In genomic region chr17:54298232-54298924, GRCm38 (mm10) we compare ENCODE assay signal across 8 mouse cellular contexts. TPM values are rescaled to one million over a fixed set of nuclear protein-coding genes. Genes with fewer than 3 reads are reported as not detected.
DNase-seq lines count a peak whose midpoint lies in the region; ATAC-seq lines count a peak whose summit lies in the region.

No protein-coding gene starts in this region.

- peaks cover 10% of the 10 kb centered on the region; the same call in 1 of the 2 replicates for H3K27me3 ChIP-seq in heart, embryonic 10.5 days (ENCODE audit: insufficient read depth, poor library complexity, severe bottlenecking)
- no peaks in the 10 kb centered on the region for H3K27me3 ChIP-seq in hindbrain, embryonic 16.5 days (replicated peaks; ENCODE audit: control insufficient read depth, insufficient read depth, low read length)
- H3K27me3 ChIP-seq in neural tube, embryonic 12.5 days (replicated peaks), result no peaks in the 10 kb centered on the region; the same call in 1 of the 2 replicates

- peak overlapping the region; percentile 99 for H3K4me2 ChIP-seq in hindbrain, embryonic 16.5 days (ENCODE audit: low read length)
- peak overlapping the region; percentile 84 for H3K4me2 ChIP-seq in neural tube, embryonic 12.5 days (replicated peaks)

- intact Hi-C loops in heart, postnatal 14 days (cut with DNase I), result no loop called here

- no peaks in the 10 kb centered on the region for H3K9me3 ChIP-seq in heart, embryonic 10.5 days
- no peaks in the 10 kb centered on the region for H3K9me3 ChIP-seq in hindbrain, embryonic 16.5 days (ENCODE audit: control insufficient read depth, low read length)
- no peaks in the 10 kb centered on the region for H3K9me3 ChIP-seq in neural tube, embryonic 12.5 days

- peak overlapping the region; percentile 67 for H3K4me3 ChIP-seq in heart, embryonic 10.5 days
- H3K4me3 ChIP-seq in hindbrain, embryonic 16.5 days (ENCODE audit: low read length), result peak overlapping the region; percentile 60
- peak overlapping the region; percentile 41 for H3K4me3 ChIP-seq in neural tube, embryonic 12.5 days

- peak overlapping the region; percentile 66 for H3K9ac ChIP-seq in hindbrain, embryonic 16.5 days (ENCODE audit: low read depth, low read length)
- peak overlapping the region; percentile 52 for H3K9ac ChIP-seq in neural tube, embryonic 12.5 days

- DNase-seq in heart, embryonic 10.5 days (ENCODE audit: low spot score), result peak; percentile 75
- DNase-seq in heart, postnatal 14 days, result no peak
- peak; percentile 5 for DNase-seq in right cerebral cortex, postnatal 25 days
- no peak for DNase-seq in right cerebral cortex, postnatal 36 days (ENCODE audit: low spot score in 2 of 2)
- DNase-seq in cerebellum, adult 11 months, result no peak

- ATAC-seq in hindbrain, embryonic 16.5 days, result peak; percentile 84
- peak; percentile 77 for ATAC-seq in neural tube, embryonic 12.5 days (ENCODE audit: low FRiP score, low read depth)
- no peak for ATAC-seq in megakaryocyte-erythroid progenitor cell, adult 5-6 weeks (replicated peaks; ENCODE audit: low FRiP score, low TSS enrichment, poor library complexity, severe bottlenecking)

- no peaks in the 10 kb centered on the region for H3K36me3 ChIP-seq in heart, embryonic 10.5 days
- no peaks in the 10 kb centered on the region for H3K36me3 ChIP-seq in hindbrain, embryonic 16.5 days (ENCODE audit: control insufficient read depth, insufficient read depth, low read length)
- no peaks in the 10 kb centered on the region for H3K36me3 ChIP-seq in neural tube, embryonic 12.5 days

- peak overlapping the region; percentile 53 for H3K27ac ChIP-seq in heart, embryonic 10.5 days
- no peak overlapping the region for H3K27ac ChIP-seq in hindbrain, embryonic 16.5 days (ENCODE audit: low read depth, low read length)
- H3K27ac ChIP-seq in neural tube, embryonic 12.5 days, result no peak overlapping the region

- H3K4me1 ChIP-seq in heart, embryonic 10.5 days, result no peaks in the 10 kb centered on the region
- H3K4me1 ChIP-seq in hindbrain, embryonic 16.5 days (ENCODE audit: control insufficient read depth, insufficient read depth, low read depth, low read length), result peaks cover 4% of the 10 kb centered on the region
- H3K4me1 ChIP-seq in neural tube, embryonic 12.5 days, result no peaks in the 10 kb centered on the region; the same call in 1 of the 2 replicates

- 1% methylated on average over 37 of the region's 37 CpGs for WGBS in heart, embryonic 10.5 days
- 2% methylated on average over 37 of the region's 37 CpGs for WGBS in hindbrain, embryonic 16.5 days
- 1% methylated on average over 37 of the region's 37 CpGs for WGBS in neural tube, embryonic 12.5 days

RNA-seq across cellular contexts. Expression of gene Slc5a7, which starts 0.5 kb away (rescaled TPM):
- 0.27 and 0.33 TPM in 2 replicates for polyA plus RNA-seq in heart, embryonic 10.5 days (2016; fragmentation: Nextera tagmentation; extraction: Ambion mirVana)
- total RNA-seq in heart, postnatal 14 days (2021), result under 1 TPM; 0.17 to 0.20 TPM
- 10.2 and 10.8 TPM in 2 replicates for polyA plus RNA-seq in hindbrain, embryonic 16.5 days (2015; fragmentation: Nextera tagmentation; extraction: Ambion mirVana)
- 7.5 and 8.5 TPM in 2 replicates for polyA plus RNA-seq in neural tube, embryonic 12.5 days (2016; fragmentation: Nextera tagmentation; extraction: Ambion mirVana)
- total RNA-seq in megakaryocyte-erythroid progenitor cell, adult 5-6 weeks (2014; fragmentation: Nextera tagmentation), result not detected in 2 replicates
- not detected in 2 replicates for total RNA-seq in megakaryocyte-erythroid progenitor cell, adult 5-6 weeks (2017)

Comparison
In these comparisons a context has a peak if more than half of its experiments do, and no peak if none do; other contexts are left out.
1. DNase-seq: peak in heart, embryonic 10.5 days (single experiment) and right cerebral cortex, postnatal 25 days (single experiment); none in heart, postnatal 14 days (0 of 2), right cerebral cortex, postnatal 36 days (0 of 2) and cerebellum, adult 11 months (single experiment).
2. Peak in every context shown above with its lines, with median percentiles within 50 percentile points of each other: H3K4me3 ChIP-seq.